Mouse (Mus musculus) liver, adult 2 months (tissue): ENCODE data around the gene Gm18596. TPM values are rescaled to one million over a fixed set of nuclear protein-coding genes. Genes with fewer than 3 reads are reported as not detected.
"Not testable (repeated sequence)": the region's sequence is repeated elsewhere in the genome, so short reads cannot be mapped to it uniquely, and the experiment has no call there.

Experiments
- DNase-seq: peaks from one replicate; pipeline ENCODE4 v3.0.0-alpha.2; 2011; ENCODE audit warnings: low read depth, low spot score; ENCODE audit errors: extremely low read depth
- H3K27ac ChIP-seq: fragments of 200-500 bp; replicated peaks from 2 replicates; pipeline ENCODE4 v1.5.1; 2012; ENCODE audit warnings: low read depth, mild to moderate bottlenecking, control low read depth, inconsistent platforms, low read length; ENCODE audit not compliant: insufficient read depth
- H3K27me3 ChIP-seq: fragments of 200-500 bp; 2 replicates; pipeline ENCODE4 v1.6.1; 2012; ENCODE audit warnings: mild to moderate bottlenecking, moderate library complexity, low read length, inconsistent platforms; ENCODE audit not compliant: control insufficient read depth, insufficient read depth
- H3K36me3 ChIP-seq: fragments of 200-500 bp; 2 replicates; pipeline ENCODE4 v1.6.1; 2012; ENCODE audit warnings: low read length, inconsistent platforms; ENCODE audit not compliant: control insufficient read depth, insufficient read depth
- H3K4me1 ChIP-seq: fragments of 200-500 bp; 2 replicates; pipeline ENCODE4 v1.6.1; 2011; ENCODE audit warnings: low read length; ENCODE audit not compliant: control insufficient read depth, insufficient read depth
- H3K4me3 ChIP-seq: fragments of 200-500 bp; 2 replicates; pipeline ENCODE4 v1.5.1; 2011; ENCODE audit warnings: low read depth, mild to moderate bottlenecking, control low read depth, low read length, moderate library complexity; ENCODE audit not compliant: insufficient read depth
- H3K79me2 ChIP-seq: fragments of 200-500 bp; 2 replicates; pipeline ENCODE4 v1.6.1; 2012; ENCODE audit warnings: inconsistent platforms, mild to moderate bottlenecking, low read length, moderate library complexity; ENCODE audit not compliant: control insufficient read depth, insufficient read depth
- H3K9ac ChIP-seq: fragments of 200-500 bp; 2 replicates; pipeline ENCODE4 v1.6.1; 2012; ENCODE audit warnings: low read depth, mild to moderate bottlenecking, control low read depth, inconsistent platforms, low read length
- CTCF ChIP-seq: fragments of 200-500 bp; IDR thresholded peaks from 2 replicates; pipeline ENCODE4 v1.5.1; 2011; ENCODE audit warnings: low read depth, low read length, control low read depth
- POLR2A ChIP-seq: fragments of 200-500 bp; IDR thresholded peaks from 2 replicates; pipeline ENCODE4 v1.6.1; 2011; ENCODE audit warnings: low read length, control low read depth; ENCODE audit not compliant: insufficient read depth; ENCODE audit errors: extremely low read depth
- WGBS: fragments of 180-500 bp; shearing (Covaris S2); methylation state at CpG from one replicate; pipeline ENCODE4 v1.1.7; 2018; 5-methylcytosine and 5-hydroxymethylcytosine counted together
- polyA plus RNA-seq: library from polyadenylated mRNA; depleted of rRNA; stranded (reverse); fragments of >200 nt; gene quantifications from 2 replicates; pipeline ENCODE4 v1.2.3, GENCODE M21; 2012; rRNA removed
- total RNA-seq: library from RNA; depleted of rRNA; stranded (reverse); fragments of >200 nt; gene quantifications from 2 replicates; pipeline ENCODE4 v1.2.3, GENCODE M21; 2014; rRNA removed

The Gm18596 gene
- total RNA-seq: not detected in 2 replicates
- polyA plus RNA-seq: not detected in 2 replicates

DNA sequence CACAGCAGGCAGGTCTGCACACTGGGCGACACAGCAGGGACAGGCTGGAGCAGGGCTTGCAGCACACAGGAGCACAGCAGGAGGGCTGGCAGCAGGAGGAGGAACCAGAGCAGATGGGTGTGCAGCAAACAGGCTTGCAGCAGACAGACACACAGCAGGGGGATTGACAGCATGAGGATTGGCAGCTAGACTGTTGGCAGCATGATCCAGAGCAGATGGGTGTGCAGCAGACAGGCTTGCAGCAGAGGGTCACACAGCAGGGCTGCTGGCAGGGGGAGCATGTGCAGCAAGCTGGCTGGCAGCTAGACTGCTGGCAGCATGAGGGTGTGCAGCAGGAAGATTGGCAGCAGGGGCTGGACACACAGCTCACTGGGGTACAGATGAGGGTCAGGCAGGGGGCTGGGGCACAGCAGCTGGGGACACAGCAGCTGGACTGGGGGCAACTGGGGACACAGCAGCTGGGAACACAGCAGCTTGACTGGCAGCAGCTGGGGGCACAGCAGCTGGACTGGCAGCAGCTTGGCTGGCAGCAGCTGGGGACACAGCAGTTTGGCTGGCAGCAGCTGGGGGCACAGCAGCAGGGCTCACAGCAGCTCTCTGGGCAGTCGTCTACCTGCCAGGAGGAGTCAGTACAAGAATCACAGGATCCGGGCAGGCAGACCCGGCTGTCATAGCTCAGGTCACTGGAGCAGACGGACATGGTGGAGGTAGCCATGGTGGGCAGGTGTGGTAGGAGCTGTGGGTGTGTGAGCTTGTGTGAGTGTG is at the start of gene Gm18596:
TSS of gene Gm18596 (minus strand) at position 715 of the 765 bp plus-strand sequence.
- H3K36me3 ChIP-seq, H3K79me2 ChIP-seq, DNase-seq, H3K27ac ChIP-seq, H3K27me3 ChIP-seq, H3K4me1 ChIP-seq, H3K4me3 ChIP-seq, H3K9ac ChIP-seq: not testable (repeated sequence)
- WGBS: 67% methylated on average over 5 of the region's 5 CpGs

DNA sequence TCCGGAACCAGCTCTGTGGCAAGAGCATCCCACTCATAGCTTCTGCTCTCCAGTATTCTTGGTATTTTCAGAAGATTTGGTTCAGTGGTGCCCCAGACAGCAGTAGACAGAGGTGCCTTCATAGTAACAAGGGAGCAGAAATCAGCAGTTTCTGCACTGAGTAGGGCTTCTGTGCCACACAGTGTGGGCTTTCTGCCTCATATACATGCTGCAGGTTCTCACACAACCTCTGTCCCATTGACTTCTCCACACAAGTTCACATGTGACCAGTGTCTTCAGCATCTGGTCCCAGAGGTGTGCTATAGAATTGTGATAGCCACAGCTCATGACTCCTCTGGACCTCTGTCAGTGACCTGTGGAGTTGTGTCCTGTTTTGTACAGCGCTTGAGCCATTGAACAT is 46.2 kb upstream of the Gm18596 start:
- no peak overlapping the region for H3K4me3 ChIP-seq
- H3K36me3 ChIP-seq: no peaks in the 10 kb centered on the region
- WGBS: 75% methylated on average over 2 of the region's 2 CpGs
- H3K9ac ChIP-seq: no peak overlapping the region
- H3K27me3 ChIP-seq: no peaks in the 10 kb centered on the region
- no peak for DNase-seq
- no peaks in the 10 kb centered on the region for H3K79me2 ChIP-seq
- H3K4me1 ChIP-seq: no peaks in the 10 kb centered on the region
- no peak overlapping the region for H3K27ac ChIP-seq
- TF ChIP-seq POLR2A (no peak), CTCF (no peak)

DNA sequence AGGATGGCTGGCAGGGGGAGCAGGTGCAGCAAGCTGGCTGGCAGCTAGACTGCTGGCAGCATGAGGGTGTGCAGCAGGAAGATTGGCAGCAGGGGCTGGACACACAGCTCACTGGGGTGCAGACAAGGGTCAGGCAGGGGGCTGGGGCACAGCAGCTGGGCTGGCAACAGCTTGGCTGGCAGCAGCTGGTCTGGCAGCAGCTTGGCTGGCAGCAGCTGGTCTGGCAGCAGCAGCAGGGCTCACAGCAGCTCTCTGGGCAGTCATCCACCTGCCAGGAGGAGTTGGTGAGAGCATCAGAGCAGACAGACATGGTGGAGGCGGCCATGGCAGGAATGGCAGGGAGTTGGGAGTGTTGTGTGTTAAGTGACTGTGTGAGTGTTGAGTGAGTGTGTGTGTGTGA is 45.4 kb upstream of the Gm18596 start, which contains the start of gene Gm7137:
TSS of gene Gm7137 (minus strand) at position 325 of the 400 bp plus-strand sequence.
- H3K36me3 ChIP-seq, H3K27me3 ChIP-seq, H3K27ac ChIP-seq, DNase-seq, H3K4me3 ChIP-seq, H3K4me1 ChIP-seq, H3K9ac ChIP-seq, H3K79me2 ChIP-seq: not testable (repeated sequence)
- WGBS: 36% methylated on average over 1 of the region's 1 CpGs

GRCm38 (mm10) chr10:77783396-77783795 is 41.0 kb upstream of the Gm18596 start:
- DNase-seq, H3K36me3 ChIP-seq: not testable (repeated sequence)
- 98% methylated on average over 3 of the region's 3 CpGs for WGBS

GRCm38 (mm10) chr10:77782442-77782841 is 40.0 kb upstream of the Gm18596 start, which contains the start of gene Gm3250:
Gm3250 (minus strand) TSS chr10:77782542.
- H3K9ac ChIP-seq, H3K36me3 ChIP-seq, H3K4me1 ChIP-seq, DNase-seq, H3K79me2 ChIP-seq, H3K27ac ChIP-seq, H3K27me3 ChIP-seq, H3K4me3 ChIP-seq: not testable (repeated sequence)
- WGBS: 50% methylated on average over 1 of the region's 1 CpGs

More at GRCm38 (mm10) chr10:77783396-77783795, 41.0 kb upstream of the Gm18596 start:
- not testable (repeated sequence) for H3K27ac ChIP-seq, H3K4me3 ChIP-seq, H3K27me3 ChIP-seq, H3K4me1 ChIP-seq, H3K9ac ChIP-seq, H3K79me2 ChIP-seq

DNA sequence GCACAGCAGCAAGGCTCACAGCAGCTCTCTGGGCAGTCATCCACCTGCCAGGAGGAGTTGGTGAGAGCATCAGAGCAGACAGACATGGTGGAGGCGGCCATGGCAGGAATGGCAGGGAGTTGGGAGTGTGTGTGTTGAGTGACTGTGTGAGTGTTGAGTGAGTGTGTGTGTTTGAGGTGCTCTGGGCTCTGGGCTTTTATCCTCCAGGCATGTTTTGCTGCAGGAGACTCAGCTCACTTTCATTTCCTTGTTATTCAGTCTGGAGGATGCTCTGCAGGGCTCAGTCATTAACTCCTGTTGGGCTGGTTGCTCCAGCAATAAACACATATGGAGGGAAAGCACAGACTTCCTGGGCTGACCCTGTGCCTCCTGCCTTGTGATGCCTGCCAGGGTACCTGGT is 34.4 kb upstream of the Gm18596 start, which contains the start of gene Gm7138:
TSS of gene Gm7138 (minus strand) at position 101 of the 400 bp plus-strand sequence.
- not testable (repeated sequence) for H3K36me3 ChIP-seq, H3K27ac ChIP-seq, DNase-seq, H3K27me3 ChIP-seq, H3K4me3 ChIP-seq, H3K79me2 ChIP-seq, H3K9ac ChIP-seq, H3K4me1 ChIP-seq
- WGBS: 80% methylated on average over 1 of the region's 1 CpGs

GRCm38 (mm10) chr10:77772142-77772541 is 29.7 kb upstream of the Gm18596 start:
- DNase-seq, H3K4me3 ChIP-seq, H3K9ac ChIP-seq, H3K27ac ChIP-seq, H3K27me3 ChIP-seq, H3K4me1 ChIP-seq, H3K79me2 ChIP-seq, H3K36me3 ChIP-seq: not testable (repeated sequence)
- WGBS: 62% methylated on average over 3 of the region's 3 CpGs

DNA sequence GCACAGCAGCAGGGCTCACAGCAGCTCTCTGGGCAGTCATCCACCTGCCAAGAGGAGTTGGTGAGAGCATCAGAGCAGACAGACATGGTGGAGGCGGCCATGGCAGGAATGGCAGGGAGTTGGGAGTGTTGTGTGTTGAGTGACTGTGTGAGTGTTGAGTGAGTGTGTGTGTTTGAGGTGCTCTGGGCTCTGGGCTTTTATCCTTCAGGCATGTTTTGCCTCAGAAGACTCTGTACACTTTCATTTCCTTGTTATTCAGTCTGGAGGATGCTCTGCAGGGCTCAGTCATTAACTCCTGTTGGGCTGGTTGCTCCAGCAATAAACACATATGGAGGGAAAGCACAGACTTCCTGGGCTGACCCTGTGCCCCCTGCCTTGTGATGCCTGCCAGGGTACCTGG is 28.8 kb upstream of the Gm18596 start, which contains the start of gene Gm3238:
TSS of gene Gm3238 (minus strand) at position 101 of the 400 bp plus-strand sequence.
- H3K4me3 ChIP-seq, H3K27me3 ChIP-seq, H3K9ac ChIP-seq, H3K79me2 ChIP-seq, DNase-seq, H3K27ac ChIP-seq, H3K4me1 ChIP-seq, H3K36me3 ChIP-seq: not testable (repeated sequence)
- WGBS: 50% methylated on average over 1 of the region's 1 CpGs
